Mouse (Mus musculus) liver, adult 2 months (tissue): ENCODE measurements around the gene Dnajc22.
A peak's percentile ranks its signal among the peaks of the same experiment; 100 is the strongest.

ENCODE experiments used
- CTCF ChIP-seq: fragments of 200-500 bp; IDR thresholded peaks from 2 replicates; pipeline ENCODE4 v1.5.1; 2011; ENCODE audit warnings: low read depth, low read length, control low read depth
- POLR2A ChIP-seq: fragments of 200-500 bp; IDR thresholded peaks from 2 replicates; pipeline ENCODE4 v1.6.1; 2011; ENCODE audit warnings: low read length, control low read depth; ENCODE audit not compliant: insufficient read depth; ENCODE audit errors: extremely low read depth

DNA sequence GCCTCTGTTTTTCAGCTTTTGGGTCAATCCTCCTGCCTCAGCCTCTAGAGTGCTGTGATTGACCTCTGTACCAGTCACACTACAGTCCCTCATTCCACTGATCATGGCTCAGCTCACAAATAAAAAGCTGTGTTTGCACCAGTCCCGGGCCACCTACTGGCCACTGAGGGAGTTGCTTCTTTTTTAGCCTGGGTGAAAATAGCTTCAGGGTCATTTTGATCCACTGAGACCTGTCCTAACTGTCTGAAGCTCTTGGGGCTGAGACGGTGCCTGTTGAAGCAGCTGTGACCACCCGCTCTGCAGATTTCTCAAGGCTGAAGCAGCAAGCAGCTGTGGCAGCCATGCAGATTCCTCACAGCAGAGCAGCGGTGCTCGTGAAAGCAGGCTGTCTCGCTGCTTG lies 46.7 kb downstream of the Dnajc22 start:
- TF ChIP-seq CTCF: peak; percentile 63
- no peak for TF ChIP-seq POLR2A
